Mouse (Mus musculus): ENCODE measurements around the gene Hist1h4i. TPM values are rescaled to one million over a fixed set of nuclear protein-coding genes. Genes with fewer than 3 reads are reported as not detected.

Gene Hist1h4i
- total RNA-seq, 2 experiments from 2014 or later, result 50.0 to 57.5 TPM

DNA sequence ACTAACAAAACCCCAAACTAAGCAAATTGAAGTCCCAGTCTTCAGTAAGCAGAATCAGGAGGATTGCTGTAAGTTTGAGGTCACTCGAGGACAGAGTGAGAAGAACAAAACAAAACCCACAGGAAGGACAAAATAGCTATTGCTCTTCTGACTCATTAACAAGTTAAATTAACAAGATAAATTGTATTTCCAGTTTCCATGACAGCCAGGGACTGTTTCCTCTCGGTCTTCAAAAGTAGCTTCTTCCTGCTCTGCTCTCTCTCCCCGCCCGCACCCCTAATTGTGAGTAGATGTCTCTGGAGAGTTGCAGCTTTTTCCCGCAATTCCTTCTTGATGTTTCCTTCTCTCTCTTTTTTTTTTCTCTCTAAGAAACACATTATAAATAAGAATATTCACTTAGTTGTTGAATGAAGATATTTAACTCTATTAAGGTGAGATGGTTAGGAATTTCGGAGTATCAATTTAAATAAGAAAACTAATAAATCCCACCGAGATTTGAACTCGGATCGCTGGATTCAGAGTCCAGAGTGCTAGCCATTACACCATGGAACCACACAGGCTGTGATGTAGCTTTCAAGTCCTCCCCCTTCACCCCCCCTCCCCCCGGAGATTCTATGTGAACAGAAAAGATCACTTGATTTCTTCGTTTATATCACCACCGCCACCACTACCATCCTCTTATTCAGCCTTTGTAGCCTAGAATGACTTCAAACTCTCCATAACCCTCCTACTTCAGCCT lies 44.9 kb downstream of the Hist1h4i start:
- intact Hi-C loops (cut with DNase I), result loop anchor here (5.0 kb wide), 1 partner anchor 79 kb away; no protein-coding TSS in a partner anchor
- no peak for DNase-seq (ENCODE audit: low spot score in 2 of 2)

- no peak for DNase-seq (ENCODE audit: low spot score in 2 of 2)
- intact Hi-C loops (cut with DNase I), result loop anchor here (5.0 kb wide), 1 partner anchor 78 kb away; no protein-coding TSS in a partner anchor
Observed at GRCm38 (mm10) chr13:21995331-21995914, 45.7 kb downstream of the Hist1h4i start.

GRCm38 (mm10) chr13:21994896-21995295 lies 46.3 kb downstream of the Hist1h4i start:
- no peak for DNase-seq (ENCODE audit: low spot score in 2 of 2)

GRCm38 (mm10) chr13:21993957-21994738 lies 47.0 kb downstream of the Hist1h4i start:
- intact Hi-C loops (cut with DNase I), result no loop called here
- peak in 1 of 2 experiments; percentile 33 for DNase-seq (ENCODE audit: low spot score in 2 of 2)

More at GRCm38 (mm10) chr13:21994896-21995295, 46.3 kb downstream of the Hist1h4i start:
- intact Hi-C loops (cut with DNase I), result loop anchor here (5.0 kb wide), 1 partner anchor 78 kb away; no protein-coding TSS in a partner anchor

DNA sequence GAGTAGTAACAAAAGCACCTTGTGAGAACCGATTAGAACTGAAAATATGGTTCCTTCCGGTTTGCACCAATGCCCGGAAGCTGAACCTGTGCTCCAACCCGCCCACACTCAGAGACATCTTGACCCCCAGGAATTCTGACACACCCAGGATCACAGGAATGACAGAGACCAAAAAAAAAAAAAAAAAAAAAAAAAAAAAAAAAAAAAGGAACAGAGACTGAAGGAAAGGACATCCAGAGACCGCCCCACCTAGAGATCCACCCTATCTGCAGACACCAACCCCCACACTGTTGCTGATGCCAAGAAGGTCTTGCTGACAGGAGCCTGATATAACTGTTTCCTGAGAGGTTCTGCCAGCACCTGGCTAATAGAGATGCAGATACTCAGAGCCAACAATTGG lies 48.6 kb downstream of the Hist1h4i start:
- DNase-seq (ENCODE audit: low spot score in 2 of 2), result no peak
- intact Hi-C loops (cut with DNase I), result no loop called here

Small RNA genes lying within 50 kb of the gene (microRNA-seq; reads per million reads assigned to microRNA genes)
- gene Gm26300 (0 reads per million in 2 experiments), gene Gm44390 (0 reads per million in 2 experiments), gene Gm44486 (0 reads per million in 2 experiments)

Other genes with a start within 250 kb of the Hist1h4i start
- 10 to 100 TPM; 43.6 to 56.5 TPM for gene Hist1h2bq, start 231.2 kb downstream of the Hist1h4i start, total RNA-seq (2021)
- not detected for gene Hist1h2ao, start 230.9 kb downstream of the Hist1h4i start, total RNA-seq (2021)
- 100 to 1,000 TPM; 213 to 226 TPM for gene Hist1h4m, start 229.6 kb downstream of the Hist1h4i start, total RNA-seq (2021)
- gene Hist1h4n, start 209.2 kb downstream of the Hist1h4i start, total RNA-seq (2021), result 10 to 100 TPM; 20.9 to 25.8 TPM
- 10 to 100 TPM; 46.9 to 49.5 TPM for gene Hist1h2ap, start 207.9 kb downstream of the Hist1h4i start, total RNA-seq (2021)
- 10 to 100 TPM; 44.5 to 56.8 TPM for gene Hist1h2br, start 207.6 kb downstream of the Hist1h4i start, total RNA-seq (2021)
- gene Zfp184, start 96.3 kb downstream of the Hist1h4i start, total RNA-seq (2021), result 1 to 10 TPM; 2.8 to 4.0 TPM
- gene Pom121l2, start 60.2 kb downstream of the Hist1h4i start, total RNA-seq (2021), result under 1 TPM in 1 of 2 experiments, not detected in 1; 0.23 TPM
- under 1 TPM in 1 of 2 experiments, not detected in 1; 0.19 TPM for gene Prss16, start 31.6 kb downstream of the Hist1h4i start, total RNA-seq (2021)
- gene Hist1h2ah, start 5.8 kb downstream of the Hist1h4i start, total RNA-seq (2021), result 10 to 100 TPM; 38.2 to 41.7 TPM
- 10 to 100 TPM; 21.5 to 26.9 TPM for gene Hist1h2bk, start 5.5 kb downstream of the Hist1h4i start, total RNA-seq (2021)
- gene Hist1h2ag, start 1.6 kb upstream of the Hist1h4i start, total RNA-seq (2021), result 10 to 100 TPM; 17.8 to 20.2 TPM
- 10 to 100 TPM; 15.5 to 16.7 TPM for gene Hist1h2bj, start 1.9 kb upstream of the Hist1h4i start, total RNA-seq (2021)
- not detected for gene Vmn1r188, start 43.1 kb upstream of the Hist1h4i start, total RNA-seq (2021)
- not detected for gene Vmn1r189, start 64.5 kb upstream of the Hist1h4i start, total RNA-seq (2021)
- gene Vmn1r191, start 142.6 kb upstream of the Hist1h4i start, total RNA-seq (2021), result not detected
- gene Vmn1r192, start 149.8 kb upstream of the Hist1h4i start, total RNA-seq (2021), result not detected
- gene Vmn1r193, start 181.8 kb upstream of the Hist1h4i start, total RNA-seq (2021), result not detected
- not detected for gene Vmn1r194, start 202.9 kb upstream of the Hist1h4i start, total RNA-seq (2021)
- not detected for gene Vmn1r195, start 229.2 kb upstream of the Hist1h4i start, total RNA-seq (2021)
- not detected for gene Vmn1r196, start 248.6 kb upstream of the Hist1h4i start, total RNA-seq (2021)